In the genomic region with DNA sequence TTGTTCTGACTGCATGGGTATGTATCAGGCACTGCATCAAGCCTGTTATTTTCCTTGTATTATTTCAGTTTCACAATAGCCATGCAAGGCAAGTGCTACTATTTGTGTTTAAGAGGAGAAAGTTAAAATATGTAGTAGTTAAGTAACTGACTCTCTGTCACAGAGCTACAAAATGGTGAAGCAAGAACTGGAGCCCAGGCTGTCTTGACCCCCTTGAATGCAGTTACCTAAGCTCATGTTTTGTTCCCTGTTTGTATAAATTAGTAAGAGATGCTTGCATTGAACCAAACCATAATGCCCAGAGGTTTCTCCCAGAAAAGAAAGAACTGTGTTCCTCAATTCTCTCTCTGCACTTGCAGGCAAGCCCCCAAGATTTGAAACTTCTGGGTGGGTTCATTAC, we compare ENCODE assay signal across 17 mouse cellular contexts. TPM values are rescaled to one million over a fixed set of nuclear protein-coding genes. Genes with fewer than 3 reads are reported as not detected.
DNase-seq lines count a peak whose midpoint lies in the region; TF ChIP-seq lines count a peak whose summit lies in the region.
"Had no signal": no experiment of that assay in that cellular context is flagged by ENCODE, and none has a peak within 500 bp of the region (broad histone marks: within the 10 kb centered on the region; RNA-seq: fewer than 3 reads in every experiment).

No protein-coding gene starts in this region.

- no peak overlapping the region for H3ac ChIP-seq in myocyte (ENCODE audit: control insufficient read depth, insufficient read length)

- no peak for TF ChIP-seq CTCF in layer of hippocampus, adult 2 months (conservative IDR thresholded peaks at IDR 0.05)

- H3K79me2 ChIP-seq in myocyte (ENCODE audit: control insufficient read depth, insufficient read depth), result peaks cover 15% of the 10 kb centered on the region

- no peaks in the 10 kb centered on the region for H3K27me3 ChIP-seq in myocyte (ENCODE audit: control insufficient read depth, insufficient read depth, insufficient read length)
- H3K27me3 ChIP-seq: heart, embryonic 12.5 days had no signal

- no peak overlapping the region for H3K4me3 ChIP-seq in layer of hippocampus, adult 2 months
- no peak overlapping the region for H3K4me3 ChIP-seq in brown adipose tissue, adult 24 weeks (ENCODE audit: insufficient read depth, low read depth, low read length)
- peak overlapping the region; percentile 35 for H3K4me3 ChIP-seq in myocyte
- H3K4me3 ChIP-seq: forebrain, embryonic 12.5 days; heart, embryonic 12.5 days; hindbrain, embryonic 12.5 days had no signal

- no peak for TF ChIP-seq POLR2A in myocyte (IDR thresholded peaks at IDR 0.05; ENCODE audit: insufficient read length, low read depth)

- peak overlapping the region; percentile 66 for H3K4me2 ChIP-seq in myocyte (ENCODE audit: low read depth)
- H3K4me2 ChIP-seq: forebrain, embryonic 12.5 days; hindbrain, embryonic 12.5 days had no signal

- H3K27ac ChIP-seq in layer of hippocampus, adult 2 months, result peak overlapping the region; percentile 32; the same call in 1 of the 2 replicates
- peak overlapping the region; percentile 72 for H3K27ac ChIP-seq in brown adipose tissue, adult 24 weeks (replicated peaks; ENCODE audit: low read depth, low read length)
- H3K27ac ChIP-seq: forebrain, embryonic 12.5 days; hindbrain, embryonic 12.5 days had no signal

- no peak for DNase-seq in layer of hippocampus, adult 2 months (ENCODE audit: low spot score in 2 of 2)
- no peak for DNase-seq in layer of hippocampus, postnatal 14 days (ENCODE audit: low spot score in 2 of 2)
- DNase-seq in adipocyte (ENCODE audit: low spot score), result peak; percentile 54
- no peak for DNase-seq in ovary, postnatal 10 days (ENCODE audit: low spot score)
- DNase-seq in frontal cortex, adult 2 months (ENCODE audit: extremely low spot score in 1 of 2, low spot score in 1 of 2), result no peak
- DNase-seq: adrenal gland, postnatal 10 days; cerebellum, adult 18-20 months; cerebellum, adult 9-11 months; cerebellum, postnatal 36 days; forebrain, postnatal 0 days; heart, postnatal 4 days; kidney, adult 11 months had no signal

- peaks cover 5% of the 10 kb centered on the region; the same call in 1 of the 2 replicates for H3K4me1 ChIP-seq in brown adipose tissue, adult 24 weeks (ENCODE audit: control insufficient read depth, insufficient read depth, insufficient read length, low read length)

- peaks cover 5% of the 10 kb centered on the region for H3K36me3 ChIP-seq in myocyte (ENCODE audit: control insufficient read depth, insufficient read depth)
- H3K36me3 ChIP-seq: forebrain, embryonic 12.5 days; heart, embryonic 12.5 days had no signal

TF ChIP-seq in myocyte, 11 proteins besides CTCF, POLR2A, EP300 and RAD21:
- TF ChIP-seq MYOD1 (IDR thresholded peaks at IDR 0.05; ENCODE audit: control insufficient read depth in 1 of 3, insufficient read length in 2 of 3, low read depth in 2 of 3), result no peak
- no peak for TF ChIP-seq REST (IDR thresholded peaks at IDR 0.05; ENCODE audit: insufficient read depth, insufficient read length)
- no peak for TF ChIP-seq MYOG (IDR thresholded peaks at IDR 0.05; ENCODE audit: control insufficient read depth in 1 of 3, insufficient read depth in 1 of 3, insufficient read length in 2 of 3, low read depth in 2 of 3)
- no peak for TF ChIP-seq E2F4 (IDR thresholded peaks at IDR 0.05; ENCODE audit: insufficient read depth)
- no peak for TF ChIP-seq CEBPB (IDR thresholded peaks at IDR 0.05; ENCODE audit: insufficient read depth, poor library complexity, severe bottlenecking)

RNA-seq across cellular contexts. Expression of a gene that starts 18.8 kb away (rescaled TPM):
- total RNA-seq in layer of hippocampus, adult 2 months (2021), result 10 to 100 TPM; 20.0 to 20.7 TPM
- total RNA-seq in layer of hippocampus, postnatal 14 days (2021), result 10 to 100 TPM; 11.0 to 13.8 TPM
- polyA plus RNA-seq in brown adipose tissue, adult 24 weeks (2012; ENCODE audit: insufficient read depth, insufficient read length, missing spikeins), result 4.2 and 7.5 TPM in 2 replicates
- 8.4 TPM for polyA plus RNA-seq in myocyte (2012; fragmentation: generic; extraction: Trizol)
- 21.3 and 21.8 TPM in 2 replicates for polyA plus RNA-seq in frontal cortex, adult 2 months (2012; rRNA removed)

RNA-seq across cellular contexts. Expression of a gene that starts 19.4 kb away (rescaled TPM):
- 10 to 100 TPM; 96.4 to 96.8 TPM for total RNA-seq in layer of hippocampus, adult 2 months (2021)
- total RNA-seq in layer of hippocampus, postnatal 14 days (2021), result 100 to 1,000 TPM; 115 to 139 TPM
- 13.2 and 15.1 TPM in 2 replicates for polyA plus RNA-seq in brown adipose tissue, adult 24 weeks (2012; ENCODE audit: insufficient read depth, insufficient read length, missing spikeins)
- 15.4 TPM for polyA plus RNA-seq in myocyte (2012; fragmentation: generic; extraction: Trizol)
- 57.3 and 62.2 TPM in 2 replicates for polyA plus RNA-seq in frontal cortex, adult 2 months (2012; rRNA removed)
